ENCODE assay signal across 8 mouse cellular contexts in the genomic region with DNA sequence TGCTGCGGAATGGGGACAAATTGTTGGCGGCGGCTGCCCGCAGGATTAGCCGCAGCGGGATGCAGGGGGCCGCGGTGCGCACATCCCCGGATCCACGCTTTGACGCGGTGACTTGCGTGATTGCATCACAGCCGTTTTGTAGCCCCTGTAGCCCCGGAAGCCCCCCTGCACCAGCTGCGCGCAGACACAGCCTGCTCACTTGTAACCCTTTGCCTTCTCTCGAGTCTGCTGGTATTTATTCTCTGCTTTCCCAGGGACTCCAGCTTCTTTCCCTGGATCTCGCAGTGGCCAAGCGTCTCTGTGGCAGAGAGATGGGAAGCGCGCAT. TPM values are rescaled to one million over a fixed set of nuclear protein-coding genes. Genes with fewer than 3 reads are reported as not detected.
A peak's percentile ranks its signal among the peaks of the same experiment; 100 is the strongest.
DNase-seq lines count a peak whose midpoint lies in the region; ATAC-seq and TF ChIP-seq lines count a peak whose summit lies in the region.

No protein-coding gene starts in this region.

- TF ChIP-seq EP300 in liver, postnatal 0 days (IDR thresholded peaks at IDR 0.05; ENCODE audit: low read depth) = no peak

- H3K27ac ChIP-seq in testis, adult 2 months (ENCODE audit: control insufficient read depth, insufficient read depth, low read depth, low read length) = no peak overlapping the region
- H3K27ac ChIP-seq in embryonic facial prominence, embryonic 13.5 days = no peak overlapping the region
- no peak overlapping the region for H3K27ac ChIP-seq in intestine, postnatal 0 days (ENCODE audit: low read depth, low read length)
- no peak overlapping the region for H3K27ac ChIP-seq in liver, postnatal 0 days (ENCODE audit: low read depth)

- no peak for ATAC-seq in embryonic facial prominence, embryonic 13.5 days (ENCODE audit: insufficient number of reproducible peaks, insufficient read depth, low FRiP score, low TSS enrichment, low read depth)
- no peak for ATAC-seq in intestine, postnatal 0 days
- ATAC-seq in liver, postnatal 0 days = no peak

- H3K4me1 ChIP-seq in testis, adult 2 months (ENCODE audit: control insufficient read depth, insufficient read depth, low read length) = no peaks in the 10 kb centered on the region; the same call in 1 of the 2 replicates
- peaks cover 13% of the 10 kb centered on the region for H3K4me1 ChIP-seq in embryonic facial prominence, embryonic 13.5 days
- no peaks in the 10 kb centered on the region for H3K4me1 ChIP-seq in intestine, postnatal 0 days (replicated peaks; ENCODE audit: control insufficient read depth, insufficient read depth, low read length)
- no peaks in the 10 kb centered on the region for H3K4me1 ChIP-seq in liver, postnatal 0 days (ENCODE audit: insufficient read depth)

- H3K36me3 ChIP-seq in testis, adult 2 months (ENCODE audit: control insufficient read depth, insufficient read depth, low read length) = no peaks in the 10 kb centered on the region
- no peaks in the 10 kb centered on the region for H3K36me3 ChIP-seq in embryonic facial prominence, embryonic 13.5 days
- no peaks in the 10 kb centered on the region for H3K36me3 ChIP-seq in intestine, postnatal 0 days (ENCODE audit: control insufficient read depth, insufficient read depth)
- H3K36me3 ChIP-seq in liver, postnatal 0 days (replicated peaks; ENCODE audit: insufficient read depth, low read length) = no peaks in the 10 kb centered on the region

- H3K9ac ChIP-seq in embryonic facial prominence, embryonic 13.5 days = no peak overlapping the region
- H3K9ac ChIP-seq in intestine, postnatal 0 days (ENCODE audit: low read depth, low read length) = no peak overlapping the region
- no peak overlapping the region for H3K9ac ChIP-seq in liver, postnatal 0 days (replicated peaks)

- H3K4me3 ChIP-seq in testis, adult 2 months (ENCODE audit: control insufficient read depth, low read depth, low read length) = peak overlapping the region; percentile 64
- peak overlapping the region; percentile 46 for H3K4me3 ChIP-seq in embryonic facial prominence, embryonic 13.5 days
- H3K4me3 ChIP-seq in intestine, postnatal 0 days (ENCODE audit: low read depth, low read length) = peak overlapping the region; percentile 30
- no peak overlapping the region for H3K4me3 ChIP-seq in liver, postnatal 0 days (ENCODE audit: low read depth, low read length)

- DNase-seq in testis, postnatal 10 days (ENCODE audit: low spot score) = no peak
- DNase-seq in liver, postnatal 0 days = no peak
- DNase-seq in telencephalon, adult 2 months (ENCODE audit: low read depth, low spot score) = peak; percentile 79
- no peak for DNase-seq in gastrocnemius, postnatal 36 days
- DNase-seq in adrenal gland, postnatal 4 days (ENCODE audit: low spot score in 2 of 2) = no peak

- intact Hi-C loops in gastrocnemius, postnatal 36 days (cut with DNase I) = no loop called here

- TF ChIP-seq CTCF in testis, adult 2 months (IDR thresholded peaks at IDR 0.05; ENCODE audit: control insufficient read depth, insufficient read depth, insufficient replicate concordance, low read depth, low read length) = no peak
- TF ChIP-seq CTCF in intestine, postnatal 0 days (IDR thresholded peaks at IDR 0.05; ENCODE audit: low read depth) = no peak
- TF ChIP-seq CTCF in liver, postnatal 0 days (IDR thresholded peaks at IDR 0.05; ENCODE audit: low read depth) = no peak

- peak overlapping the region; percentile 74 for H3K4me2 ChIP-seq in embryonic facial prominence, embryonic 13.5 days
- H3K4me2 ChIP-seq in intestine, postnatal 0 days (replicated peaks; ENCODE audit: low read depth) = peak overlapping the region; percentile 53
- H3K4me2 ChIP-seq in liver, postnatal 0 days (ENCODE audit: low read depth, low read length) = peak overlapping the region; percentile 31

- WGBS in embryonic facial prominence, embryonic 13.5 days = 3% methylated on average over 23 of the region's 23 CpGs
- 5% methylated on average over 23 of the region's 23 CpGs for WGBS in intestine, postnatal 0 days
- WGBS in liver, postnatal 0 days (ENCODE audit: insufficient replicate concordance) = 7% methylated on average over 21 of the region's 23 CpGs

- TF ChIP-seq POLR2A in testis, adult 2 months (IDR thresholded peaks at IDR 0.05; ENCODE audit: control insufficient read depth, low read depth, low read length) = no peak

- no peaks in the 10 kb centered on the region for H3K9me3 ChIP-seq in embryonic facial prominence, embryonic 13.5 days
- no peaks in the 10 kb centered on the region for H3K9me3 ChIP-seq in intestine, postnatal 0 days (ENCODE audit: control insufficient read depth)
- no peaks in the 10 kb centered on the region for H3K9me3 ChIP-seq in liver, postnatal 0 days (ENCODE audit: low read length)

- peaks cover 3% of the 10 kb centered on the region; the same call in 1 of the 2 replicates for H3K27me3 ChIP-seq in testis, adult 2 months (ENCODE audit: control insufficient read depth, insufficient read depth, low read length)
- peaks cover 52% of the 10 kb centered on the region for H3K27me3 ChIP-seq in embryonic facial prominence, embryonic 13.5 days
- H3K27me3 ChIP-seq in intestine, postnatal 0 days (replicated peaks; ENCODE audit: control insufficient read depth, insufficient read depth, low read length) = peaks cover 44% of the 10 kb centered on the region
- peaks cover 42% of the 10 kb centered on the region for H3K27me3 ChIP-seq in liver, postnatal 0 days (ENCODE audit: insufficient read depth, low read length)

RNA-seq across cellular contexts. Expression of a gene that starts 0.2 kb away (rescaled TPM):
- 5.5 and 7.3 TPM in 2 replicates for polyA plus RNA-seq in testis, adult 2 months (2012; rRNA removed)
- polyA plus RNA-seq in embryonic facial prominence, embryonic 13.5 days (2015; fragmentation: Nextera tagmentation; extraction: Ambion mirVana) = 0.22 and 0.29 TPM in 2 replicates
- polyA plus RNA-seq in intestine, postnatal 0 days (2015; fragmentation: Nextera tagmentation; extraction: Ambion mirVana) = 0.58 and 0.69 TPM in 2 replicates
- not detected in 2 replicates for polyA plus RNA-seq in liver, postnatal 0 days (2015; fragmentation: Nextera tagmentation; extraction: Ambion mirVana)
- total RNA-seq in gastrocnemius, postnatal 36 days (2021) = not detected
- total RNA-seq in adrenal gland, postnatal 4 days (2021) = 1 to 10 TPM; 1.2 to 2.7 TPM

RNA-seq across cellular contexts. Expression of a gene that starts 29.2 kb away (rescaled TPM):
- polyA plus RNA-seq in testis, adult 2 months (2012; rRNA removed) = 2.9 and 3.9 TPM in 2 replicates
- polyA plus RNA-seq in embryonic facial prominence, embryonic 13.5 days (2015; fragmentation: Nextera tagmentation; extraction: Ambion mirVana) = 15.1 and 17.4 TPM in 2 replicates
- 39.6 and 42.5 TPM in 2 replicates for polyA plus RNA-seq in intestine, postnatal 0 days (2015; fragmentation: Nextera tagmentation; extraction: Ambion mirVana)
- polyA plus RNA-seq in liver, postnatal 0 days (2015; fragmentation: Nextera tagmentation; extraction: Ambion mirVana) = 4.8 and 5.5 TPM in 2 replicates
- 10 to 100 TPM; 17.1 to 19.0 TPM for total RNA-seq in gastrocnemius, postnatal 36 days (2021)
- 10 to 100 TPM; 57.1 to 58.9 TPM for total RNA-seq in adrenal gland, postnatal 4 days (2021)

RNA-seq across cellular contexts. Expression of a gene that starts 35.8 kb away (rescaled TPM):
- polyA plus RNA-seq in testis, adult 2 months (2012; rRNA removed) = 8.6 and 9.3 TPM in 2 replicates
- 79.3 and 81.0 TPM in 2 replicates for polyA plus RNA-seq in embryonic facial prominence, embryonic 13.5 days (2015; fragmentation: Nextera tagmentation; extraction: Ambion mirVana)
- polyA plus RNA-seq in intestine, postnatal 0 days (2015; fragmentation: Nextera tagmentation; extraction: Ambion mirVana) = 82.3 and 82.7 TPM in 2 replicates
- polyA plus RNA-seq in liver, postnatal 0 days (2015; fragmentation: Nextera tagmentation; extraction: Ambion mirVana) = 26.9 and 28.3 TPM in 2 replicates
- 10 to 100 TPM; 39.3 to 42.6 TPM for total RNA-seq in gastrocnemius, postnatal 36 days (2021)
- 10 to 100 TPM; 74.8 to 77.9 TPM for total RNA-seq in adrenal gland, postnatal 4 days (2021)
